Mouse (Mus musculus) liver, embryonic 14.5 days (tissue): ENCODE data around the gene Anks1b. TPM values are rescaled to one million over a fixed set of nuclear protein-coding genes. Genes with fewer than 3 reads are reported as not detected.

ENCODE experiments used
- ATAC-seq: fragments of 200-750 bp; cut with Nextera tagmentation; 2 replicates; pipeline ENCODE4 v1.8.0; 2017; ENCODE audit warnings: moderate number of reproducible peaks, mild to moderate bottlenecking, moderate library complexity; ENCODE audit not compliant: insufficient read depth
- DNase-seq, 3 experiments: peaks; one replicate each; pipeline ENCODE4 v3.0.0-alpha.2; 2012 to 2013; ENCODE audit warnings: low read depth in 3 of 3, low spot score in 3 of 3
- H3K27ac ChIP-seq: fragments of 300-500 bp; sonication (generic); 2 replicates; pipeline ENCODE4 v1.5.1; 2014; ENCODE audit warnings: moderate library complexity, mild to moderate bottlenecking, control low read depth, inconsistent platforms
- H3K27me3 ChIP-seq: fragments of 300-500 bp; sonication (generic); 2 replicates; pipeline ENCODE4 v1.6.1; 2014; ENCODE audit warnings: mild to moderate bottlenecking, low read length, moderate library complexity; ENCODE audit not compliant: control insufficient read depth, insufficient read depth
- H3K36me3 ChIP-seq: fragments of 300-500 bp; sonication (generic); replicated peaks from 2 replicates; pipeline ENCODE4 v1.6.1; 2014; ENCODE audit warnings: low read depth; ENCODE audit not compliant: control insufficient read depth, insufficient read depth
- H3K4me1 ChIP-seq, 2 experiments: fragments of 200-500 bp in 1 of 2; fragments of 300-500 bp in 1 of 2; sonication (generic) in 1 of 2; replicated peaks; 2 replicates each; pipeline ENCODE4 v1.6.1; 2012 to 2014; ENCODE audit warnings: antibody characterized with exemption in 1 of 2, inconsistent platforms in 1 of 2, low read length in 1 of 2; ENCODE audit not compliant: control insufficient read depth in 2 of 2, insufficient read depth in 2 of 2
- H3K4me2 ChIP-seq: fragments of 300-500 bp; sonication (generic); 2 replicates; pipeline ENCODE4 v1.6.1; 2014; ENCODE audit warnings: low read depth, mild to moderate bottlenecking, control low read depth, moderate library complexity
- H3K4me3 ChIP-seq, 2 experiments: fragments of 200-500 bp in 1 of 2; fragments of 300-500 bp in 1 of 2; sonication (generic) in 1 of 2; 2 replicates each; pipeline ENCODE4 v1.5.1; 2012 to 2014; ENCODE audit warnings: low read depth in 2 of 2, low read length in 2 of 2, mild to moderate bottlenecking in 2 of 2, control low read depth in 1 of 2, inconsistent platforms in 1 of 2, moderate library complexity in 1 of 2; ENCODE audit not compliant: insufficient read depth in 1 of 2
- H3K9ac ChIP-seq: fragments of 300-500 bp; sonication (generic); replicated peaks from 2 replicates; pipeline ENCODE4 v1.6.1; 2014; ENCODE audit warnings: mild to moderate bottlenecking, control low read depth, moderate library complexity
- H3K9me3 ChIP-seq: fragments of 300-500 bp; sonication (generic); 2 replicates; pipeline ENCODE4 v1.6.1; 2016; ENCODE audit warnings: low read length, mixed read lengths; ENCODE audit not compliant: control insufficient read depth
- CTCF ChIP-seq: IDR thresholded peaks from 2 replicates; pipeline ENCODE4 v1.5.1; 2016; ENCODE audit warnings: antibody characterized with exemption, low read depth, control low read depth
- EP300 ChIP-seq: IDR thresholded peaks from 2 replicates; pipeline ENCODE4 v1.6.1; 2016; ENCODE audit warnings: antibody characterized with exemption, low read depth
- WGBS: fragments of 180-500 bp; shearing (Covaris S2); extraction: QIAGEN DNeasy Blood & Tissue Kit; methylation state at CpG from one replicate; pipeline ENCODE4 v1.1.7; 2014; ENCODE audit not compliant: insufficient replicate concordance; 5-methylcytosine and 5-hydroxymethylcytosine counted together
- polyA plus RNA-seq, 2 experiments: library from polyadenylated mRNA; depleted of rRNA in 1 of 2; stranded (reverse) in 1 of 2; unstranded in 1 of 2; fragments of >200 nt; fragmentation: Nextera tagmentation in 1 of 2; extraction: Ambion mirVana in 1 of 2; gene quantifications; 2 replicates each; pipeline versions ENCODE4 v1.2.1 to v1.2.3; 2012 to 2014

Anks1b gene
- polyA plus RNA-seq, 2 experiments, result not detected

DNA sequence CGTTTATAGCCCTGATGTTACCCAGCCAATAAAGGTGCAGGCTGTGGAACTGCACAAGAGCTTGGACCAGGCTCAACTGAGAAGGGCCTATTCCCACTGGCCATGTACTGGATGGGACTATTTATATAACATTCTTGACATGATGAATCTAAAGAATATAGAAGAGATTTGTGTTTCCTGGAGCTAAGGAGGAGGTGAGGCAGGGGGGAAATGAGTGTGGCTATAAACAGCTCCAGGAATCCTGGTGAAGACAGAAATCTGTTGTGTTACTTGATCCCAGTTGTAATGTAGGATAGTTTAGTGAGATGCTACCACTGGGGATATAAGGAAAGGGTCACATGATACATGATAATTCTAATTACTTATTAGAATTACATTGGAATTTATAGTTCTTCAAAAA lies 472.1 kb downstream of the Anks1b start:
- no peaks in the 10 kb centered on the region for H3K27me3 ChIP-seq
- WGBS, result 33% methylated on average over 1 of the region's 1 CpGs
- TF ChIP-seq EP300, result no peak
- no peak for TF ChIP-seq CTCF
- no peak overlapping the region for H3K4me2 ChIP-seq
- no peaks in the 10 kb centered on the region for H3K9me3 ChIP-seq
- DNase-seq (no peak), ATAC-seq (no peak)
- no peak overlapping the region for H3K4me3 ChIP-seq
- H3K27ac ChIP-seq, result no peak overlapping the region
- no peaks in the 10 kb centered on the region for H3K4me1 ChIP-seq
- H3K9ac ChIP-seq, result no peak overlapping the region
- H3K36me3 ChIP-seq, result no peaks in the 10 kb centered on the region

DNA sequence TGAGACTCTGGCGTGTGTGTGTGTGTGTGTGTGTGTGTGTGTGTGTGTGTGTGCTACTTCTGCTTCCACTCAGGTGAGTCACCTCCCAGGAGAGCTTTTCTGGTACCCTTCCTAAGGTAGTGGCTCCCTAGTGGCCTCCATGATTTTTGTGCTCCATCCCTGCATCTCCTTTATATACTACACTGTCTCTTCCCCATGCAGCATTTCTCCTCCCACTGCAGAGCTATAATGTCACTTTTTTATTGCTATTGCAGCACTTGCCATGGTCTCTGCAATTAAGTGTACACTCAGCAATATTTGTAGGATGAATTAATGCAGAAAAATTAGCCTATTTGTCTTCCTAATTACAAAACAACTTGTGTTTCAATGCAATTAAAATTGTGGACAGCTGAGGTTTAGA lies 482.9 kb downstream of the Anks1b start:
- Histone ChIP-seq H3K9me3 (no peaks in the 10 kb centered on the region), H3K9ac (no peak overlapping the region), H3K36me3 (no peaks in the 10 kb centered on the region), H3K27ac (no peak overlapping the region), H3K4me1 (no peaks in the 10 kb centered on the region), H3K4me2 (no peak overlapping the region), H3K27me3 (no peaks in the 10 kb centered on the region), H3K4me3 (no peak overlapping the region)
- ATAC-seq, result no peak
- TF ChIP-seq EP300 (no peak), CTCF (no peak)
- DNase-seq, result no peak
- WGBS, result 38% methylated on average over 1 of the region's 1 CpGs

DNA sequence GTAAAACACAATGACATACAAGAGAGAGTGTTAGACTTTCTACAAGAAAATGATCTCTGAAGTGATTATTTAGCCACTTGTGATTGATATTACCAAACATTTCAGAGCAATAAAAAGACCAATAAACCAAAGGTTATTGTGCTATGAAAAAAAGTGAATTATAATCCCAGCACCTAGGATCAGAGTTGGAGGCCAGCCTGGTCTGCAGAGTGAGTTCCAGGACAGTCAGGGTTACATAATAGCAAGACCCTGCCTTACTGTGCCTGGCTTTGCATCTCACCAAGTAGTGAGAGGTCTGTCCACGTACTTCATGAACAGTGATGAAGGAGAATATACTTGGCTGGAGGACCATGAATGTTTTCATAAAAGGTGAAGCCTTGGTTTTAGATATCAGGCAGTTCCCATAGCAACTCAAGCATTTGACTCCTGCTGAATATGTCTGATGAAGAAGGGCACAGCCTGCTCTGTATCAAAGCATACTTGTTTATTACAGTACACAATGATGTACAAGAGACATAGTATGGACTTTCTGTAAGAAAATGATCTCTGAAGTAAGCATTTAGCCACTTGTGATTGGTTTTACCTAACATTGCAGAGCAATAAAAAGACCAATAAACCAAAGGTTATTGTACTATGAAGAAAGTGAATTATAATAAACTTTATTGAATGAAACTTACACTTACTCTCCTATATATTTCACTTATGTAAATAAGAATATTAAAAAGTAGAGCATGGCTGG lies 484.0 kb downstream of the Anks1b start:
- no peak for ATAC-seq

DNA sequence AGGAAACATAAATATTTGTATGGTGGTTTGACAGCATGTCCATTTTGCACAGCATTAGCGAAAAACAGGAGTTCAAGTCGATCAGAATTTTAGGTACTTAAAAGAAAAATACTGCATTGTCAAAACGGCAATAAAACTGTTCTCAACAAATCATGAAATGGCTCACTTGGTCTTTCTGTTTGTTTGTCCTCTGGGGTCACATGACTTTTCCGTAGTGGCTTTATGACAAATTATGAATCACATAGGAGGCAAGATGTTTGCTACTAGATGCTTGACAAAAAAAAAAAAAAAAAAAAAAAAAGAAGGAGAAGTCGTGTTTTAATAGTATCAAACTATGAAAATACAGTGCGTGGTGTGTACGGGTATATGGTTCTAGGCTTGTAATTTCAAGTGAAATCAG lies 495.7 kb downstream of the Anks1b start:
- Histone ChIP-seq H3K36me3 (no peaks in the 10 kb centered on the region), H3K27ac (no peak overlapping the region), H3K27me3 (no peaks in the 10 kb centered on the region), H3K9me3 (no peaks in the 10 kb centered on the region), H3K4me2 (no peak overlapping the region), H3K4me1 (no peaks in the 10 kb centered on the region), H3K4me3 (no peak overlapping the region), H3K9ac (no peak overlapping the region)
- WGBS, result 71% methylated on average over 7 of the region's 7 CpGs
- DNase-seq, result no peak
- no peak for ATAC-seq
- TF ChIP-seq CTCF (no peak), EP300 (no peak)

More for the DNA sequence above, 484.0 kb downstream of the Anks1b start:
- Histone ChIP-seq H3K9ac (no peak overlapping the region), H3K4me1 (no peaks in the 10 kb centered on the region), H3K27me3 (no peaks in the 10 kb centered on the region), H3K27ac (no peak overlapping the region), H3K9me3 (no peaks in the 10 kb centered on the region), H3K4me3 (no peak overlapping the region), H3K36me3 (no peaks in the 10 kb centered on the region), H3K4me2 (no peak overlapping the region)
- TF ChIP-seq EP300 (no peak), CTCF (no peak)
- 58% methylated on average over 1 of the region's 1 CpGs for WGBS
- DNase-seq, result no peak

DNA sequence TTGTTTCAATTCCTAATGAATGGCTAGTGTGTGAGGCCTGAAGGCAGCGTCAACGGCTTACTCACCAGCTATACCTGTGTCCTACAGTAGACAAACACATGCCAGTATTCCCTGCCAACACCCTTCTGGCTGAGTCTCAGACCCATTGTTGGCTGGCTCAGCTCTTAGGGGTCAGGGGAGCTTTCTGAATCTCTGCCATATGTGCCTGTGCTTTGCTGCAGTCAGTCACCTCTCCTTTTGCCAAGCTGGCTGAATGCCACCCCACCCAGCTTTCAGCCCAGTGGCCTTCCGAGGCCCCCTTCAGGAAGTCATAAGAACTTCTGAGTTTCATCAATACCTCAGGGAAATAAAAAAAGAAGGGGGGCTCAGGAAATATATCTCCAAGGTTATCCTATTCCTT lies 497.4 kb downstream of the Anks1b start:
- no peak for DNase-seq
- WGBS, result 63% methylated on average over 3 of the region's 3 CpGs
- no peak overlapping the region for H3K4me3 ChIP-seq
- ATAC-seq, result no peak
- no peak overlapping the region for H3K27ac ChIP-seq
- H3K36me3 ChIP-seq, result no peaks in the 10 kb centered on the region
- no peak for TF ChIP-seq EP300
- H3K4me1 ChIP-seq, result no peaks in the 10 kb centered on the region
- H3K9ac ChIP-seq, result no peak overlapping the region
- no peak overlapping the region for H3K4me2 ChIP-seq
- no peaks in the 10 kb centered on the region for H3K9me3 ChIP-seq
- H3K27me3 ChIP-seq, result no peaks in the 10 kb centered on the region
